Mouse (Mus musculus): ENCODE data around the gene Casp8. TPM values are rescaled to one million over a fixed set of nuclear protein-coding genes. Genes with fewer than 3 reads are reported as not detected.
"Not testable (repeated sequence)": the region's sequence is repeated elsewhere in the genome, so short reads cannot be mapped to it uniquely, and the experiment has no call there.

Casp8 gene
- polyA plus RNA-seq, 1 experiment from 2014 or later = 44.1 TPM

GRCm38 (mm10) chr1:58796059-58796363 lies 837 bp downstream of the Casp8 start:
- 0% methylated on average over 3 of the region's 3 CpGs for WGBS
- Histone ChIP-seq H3K4me1 (ENCODE audit: insufficient read depth, low read length) (peaks cover 14% of the 10 kb centered on the region), H3K9me3 (ENCODE audit: low read length) (no peaks in the 10 kb centered on the region), H3K9ac (replicated peaks; ENCODE audit: low read length) (peak overlapping the region; percentile 90), H3K36me3 (ENCODE audit: insufficient read depth, low read length) (peaks cover 8% of the 10 kb centered on the region), H3K27me3 (ENCODE audit: insufficient read depth, low read length) (no peaks in the 10 kb centered on the region), H3K27ac (ENCODE audit: low read length) (peak overlapping the region; percentile 89), H3K4me2 (replicated peaks; ENCODE audit: low read depth, low read length) (peak overlapping the region; percentile 92), H3K4me3 (ENCODE audit: low read length) (peak overlapping the region; percentile 77)
- ATAC-seq (ENCODE audit: low FRiP score, low TSS enrichment) = peak; percentile 47

- 76% methylated on average over 4 of the region's 4 CpGs for WGBS
- H3K9me3 ChIP-seq (ENCODE audit: low read length) = no peaks in the 10 kb centered on the region
- H3K4me1 ChIP-seq (ENCODE audit: insufficient read depth, low read length) = peaks cover 14% of the 10 kb centered on the region
- H3K4me2 ChIP-seq (replicated peaks; ENCODE audit: low read depth, low read length) = peak overlapping the region; percentile 44
- H3K36me3 ChIP-seq (ENCODE audit: insufficient read depth, low read length) = peaks cover 8% of the 10 kb centered on the region
- no peak overlapping the region; the same call in 1 of the 2 replicates for H3K9ac ChIP-seq (replicated peaks; ENCODE audit: low read length)
- 0 out of 2 replicates have a peak overlapping the region, but pooled peaks have one; percentile 5 for H3K27ac ChIP-seq (ENCODE audit: low read length)
- no peaks in the 10 kb centered on the region for H3K27me3 ChIP-seq (ENCODE audit: insufficient read depth, low read length)
- no peak for ATAC-seq (ENCODE audit: low FRiP score, low TSS enrichment)
- peak overlapping the region; percentile 15; the same call in 1 of the 2 replicates for H3K4me3 ChIP-seq (ENCODE audit: low read length)
Observed at GRCm38 (mm10) chr1:58796853-58797252, 1.7 kb downstream of the Casp8 start.

- no peak for ATAC-seq (ENCODE audit: low FRiP score, low TSS enrichment)
- WGBS = 66% methylated on average over 2 of the region's 2 CpGs
- Histone ChIP-seq H3K27me3 (ENCODE audit: insufficient read depth, low read length) (no peaks in the 10 kb centered on the region), H3K27ac (ENCODE audit: low read length) (0 out of 2 replicates have a peak overlapping the region, but pooled peaks have one; percentile 5), H3K36me3 (ENCODE audit: insufficient read depth, low read length) (peaks cover 8% of the 10 kb centered on the region), H3K4me1 (ENCODE audit: insufficient read depth, low read length) (peaks cover 16% of the 10 kb centered on the region), H3K9me3 (ENCODE audit: low read length) (no peaks in the 10 kb centered on the region), H3K4me2 (replicated peaks; ENCODE audit: low read depth, low read length) (peak overlapping the region; percentile 44), H3K9ac (replicated peaks; ENCODE audit: low read length) (no peak overlapping the region), H3K4me3 (ENCODE audit: low read length) (0 out of 2 replicates have a peak overlapping the region, but pooled peaks have one; percentile 15)
Observed at GRCm38 (mm10) chr1:58797370-58797769, 2.2 kb downstream of the Casp8 start.

- no peak for ATAC-seq (ENCODE audit: low FRiP score, low TSS enrichment)
- no peak overlapping the region for H3K27ac ChIP-seq (ENCODE audit: low read length)
- no peak overlapping the region for H3K4me3 ChIP-seq (ENCODE audit: low read length)
- H3K9ac ChIP-seq (replicated peaks; ENCODE audit: low read length) = no peak overlapping the region
- no peaks in the 10 kb centered on the region for H3K27me3 ChIP-seq (ENCODE audit: insufficient read depth, low read length)
- WGBS = 95% methylated on average over 4 of the region's 4 CpGs
- no peaks in the 10 kb centered on the region for H3K9me3 ChIP-seq (ENCODE audit: low read length)
- peaks cover 20% of the 10 kb centered on the region for H3K4me1 ChIP-seq (ENCODE audit: insufficient read depth, low read length)
- H3K36me3 ChIP-seq (ENCODE audit: insufficient read depth, low read length) = peaks cover 8% of the 10 kb centered on the region
- H3K4me2 ChIP-seq (replicated peaks; ENCODE audit: low read depth, low read length) = no peak overlapping the region
Observed at GRCm38 (mm10) chr1:58798911-58799310, 3.7 kb downstream of the Casp8 start.

DNA sequence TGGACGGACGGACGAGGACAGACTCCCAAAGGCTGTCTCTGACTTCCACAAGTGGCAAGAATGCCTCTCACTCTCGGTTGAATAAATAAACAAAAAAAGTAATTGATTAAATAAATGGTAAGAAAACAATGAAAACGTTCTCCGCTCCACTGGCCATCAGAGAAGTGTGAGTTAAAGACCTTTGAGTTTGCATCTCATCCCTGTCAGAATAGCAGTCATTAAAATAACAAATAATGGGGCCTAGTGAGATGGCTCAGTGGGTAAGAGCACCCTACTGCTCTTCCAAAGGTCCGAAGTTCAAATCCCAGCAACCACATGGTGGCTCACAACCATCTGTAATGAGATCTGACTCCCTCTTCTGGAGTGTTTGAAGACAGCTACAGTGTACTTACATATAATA lies 5.5 kb downstream of the Casp8 start:
- H3K27ac ChIP-seq (ENCODE audit: low read length); H3K9ac ChIP-seq (replicated peaks; ENCODE audit: low read length); H3K4me2 ChIP-seq (replicated peaks; ENCODE audit: low read depth, low read length); ATAC-seq (ENCODE audit: low FRiP score, low TSS enrichment); H3K9me3 ChIP-seq (ENCODE audit: low read length); H3K4me3 ChIP-seq (ENCODE audit: low read length); H3K27me3 ChIP-seq (ENCODE audit: insufficient read depth, low read length); H3K36me3 ChIP-seq (ENCODE audit: insufficient read depth, low read length): not testable (repeated sequence)
- WGBS = 72% methylated on average over 7 of the region's 7 CpGs
- peaks cover 20% of the 10 kb centered on the region for H3K4me1 ChIP-seq (ENCODE audit: insufficient read depth, low read length)

GRCm38 (mm10) chr1:58801558-58802285 lies 6.5 kb downstream of the Casp8 start:
- peaks cover 15% of the 10 kb centered on the region for H3K4me1 ChIP-seq (ENCODE audit: insufficient read depth, low read length)
- peaks cover 8% of the 10 kb centered on the region for H3K36me3 ChIP-seq (ENCODE audit: insufficient read depth, low read length)
- no peak for ATAC-seq (ENCODE audit: low FRiP score, low TSS enrichment)
- no peak overlapping the region for H3K4me2 ChIP-seq (replicated peaks; ENCODE audit: low read depth, low read length)
- H3K9me3 ChIP-seq (ENCODE audit: low read length) = no peaks in the 10 kb centered on the region
- WGBS = 93% methylated on average over 8 of the region's 8 CpGs
- H3K27me3 ChIP-seq (ENCODE audit: insufficient read depth, low read length) = no peaks in the 10 kb centered on the region
- H3K9ac ChIP-seq (replicated peaks; ENCODE audit: low read length) = no peak overlapping the region
- H3K27ac ChIP-seq (ENCODE audit: low read length) = no peak overlapping the region
- H3K4me3 ChIP-seq (ENCODE audit: low read length) = no peak overlapping the region

DNA sequence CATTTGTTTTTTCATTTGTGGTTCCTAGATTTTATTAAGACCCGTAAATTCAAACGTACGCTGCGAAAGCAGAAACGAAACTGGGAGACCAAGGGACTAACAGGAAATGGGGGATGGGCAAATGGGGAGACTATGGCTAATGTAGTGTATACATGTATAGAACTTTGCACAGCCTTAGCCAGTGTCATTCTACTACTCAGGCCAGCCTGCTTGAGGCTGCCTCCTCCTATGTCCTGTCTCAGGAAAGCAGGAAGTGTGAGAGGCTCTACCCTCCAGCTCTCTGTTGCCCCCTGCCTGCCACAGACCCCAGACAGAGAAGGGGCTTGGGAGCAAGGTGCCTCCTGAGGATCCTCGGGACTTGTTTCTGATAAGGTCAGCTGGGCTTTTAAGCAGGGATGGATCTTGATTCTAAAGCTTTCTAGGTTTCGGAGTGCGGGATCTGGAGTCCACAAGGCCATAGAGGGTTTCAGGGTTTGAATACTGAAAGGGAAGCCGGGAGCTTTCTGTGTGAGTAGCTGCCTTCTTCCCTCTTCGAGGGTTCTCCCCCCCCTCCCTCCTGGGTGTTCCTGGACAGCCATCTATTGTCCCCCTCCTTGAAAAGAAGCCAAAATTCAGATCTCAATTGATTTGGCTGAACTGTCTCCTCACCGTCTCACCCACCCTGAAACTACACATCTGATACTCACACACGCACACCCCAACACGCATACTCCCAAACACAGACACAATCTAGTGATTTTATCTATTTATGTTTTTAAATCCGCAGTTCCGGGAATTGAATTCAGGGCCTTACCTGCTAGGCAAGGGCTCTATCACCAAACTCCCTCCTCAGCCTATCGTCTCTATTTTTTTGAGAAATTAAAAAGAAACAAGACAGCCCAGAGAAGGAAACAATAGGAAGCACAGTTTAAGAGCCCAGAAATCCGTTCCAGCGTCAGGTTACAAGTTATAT lies 7.4 kb downstream of the Casp8 start:
- no peaks in the 10 kb centered on the region for H3K27me3 ChIP-seq (ENCODE audit: insufficient read depth, low read length)
- peak; percentile 80; the same call in 1 of the 2 replicates for ATAC-seq (ENCODE audit: low FRiP score, low TSS enrichment)
- peaks cover 11% of the 10 kb centered on the region for H3K36me3 ChIP-seq (ENCODE audit: insufficient read depth, low read length)
- no peak overlapping the region for H3K4me3 ChIP-seq (ENCODE audit: low read length)
- no peak overlapping the region for H3K27ac ChIP-seq (ENCODE audit: low read length)
- 0 out of 2 replicates have a peak, but pooled peaks cover 4% of the 10 kb centered on the region for H3K9me3 ChIP-seq (ENCODE audit: low read length)
- H3K4me1 ChIP-seq (ENCODE audit: insufficient read depth, low read length) = peaks cover 7% of the 10 kb centered on the region
- no peak overlapping the region for H3K9ac ChIP-seq (replicated peaks; ENCODE audit: low read length)
- 0 out of 2 replicates have a peak overlapping the region, but pooled peaks have one; percentile 1 for H3K4me2 ChIP-seq (replicated peaks; ENCODE audit: low read depth, low read length)
- WGBS = 67% methylated on average over 18 of the region's 18 CpGs

DNA sequence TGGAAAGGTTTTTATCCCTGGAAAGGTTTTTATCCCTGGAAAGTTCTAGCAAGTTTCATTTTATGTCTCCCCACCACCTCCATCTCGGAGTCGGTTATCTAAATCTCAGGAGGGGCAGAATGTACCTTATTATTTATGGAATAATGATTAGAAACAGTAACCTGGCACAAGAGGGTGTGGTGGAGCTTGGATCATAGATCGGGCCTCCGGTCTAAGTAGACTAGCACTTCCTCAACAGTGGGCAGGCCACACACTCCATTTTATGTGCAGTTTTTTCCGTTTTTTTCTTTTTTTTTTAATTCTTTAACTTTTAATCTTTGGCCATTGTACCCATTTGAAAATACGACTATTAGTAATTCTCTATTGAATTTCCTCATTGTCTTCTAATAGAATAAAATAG lies 8.4 kb downstream of the Casp8 start:
- peaks cover 16% of the 10 kb centered on the region for H3K36me3 ChIP-seq (ENCODE audit: insufficient read depth, low read length)
- no peaks in the 10 kb centered on the region for H3K27me3 ChIP-seq (ENCODE audit: insufficient read depth, low read length)
- H3K4me1 ChIP-seq (ENCODE audit: insufficient read depth, low read length) = 0 out of 2 replicates have a peak, but pooled peaks cover 5% of the 10 kb centered on the region
- H3K4me3 ChIP-seq (ENCODE audit: low read length) = no peak overlapping the region
- no peak overlapping the region for H3K27ac ChIP-seq (ENCODE audit: low read length)
- 0 out of 2 replicates have a peak, but pooled peaks cover 4% of the 10 kb centered on the region for H3K9me3 ChIP-seq (ENCODE audit: low read length)
- H3K4me2 ChIP-seq (replicated peaks; ENCODE audit: low read depth, low read length) = no peak overlapping the region
- ATAC-seq (ENCODE audit: low FRiP score, low TSS enrichment) = no peak
- no peak overlapping the region for H3K9ac ChIP-seq (replicated peaks; ENCODE audit: low read length)
- 90% methylated on average over 6 of the region's 6 CpGs for WGBS

DNA sequence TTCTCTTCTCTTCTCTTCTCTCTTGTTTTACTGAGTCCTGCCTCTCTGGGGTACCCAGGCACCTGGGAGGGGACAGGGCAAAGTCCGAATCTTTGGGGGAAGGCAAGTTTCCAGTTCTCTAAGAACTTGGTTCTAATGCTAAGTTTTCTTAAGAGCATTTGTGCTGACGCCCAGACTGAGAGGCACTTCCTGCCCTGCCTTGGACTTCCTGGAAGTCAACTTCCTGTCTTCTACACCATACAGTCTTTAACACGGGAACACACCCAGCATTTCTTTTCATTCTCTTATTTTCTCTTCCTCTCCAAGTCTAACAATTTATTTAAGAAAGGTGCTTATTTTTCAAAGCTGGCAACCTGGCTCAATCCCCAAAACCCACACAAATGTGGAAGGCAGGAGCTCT lies 11.5 kb downstream of the Casp8 start:
- no peak for ATAC-seq (ENCODE audit: low FRiP score, low TSS enrichment)
- peaks cover 9% of the 10 kb centered on the region; the same call in 1 of the 2 replicates for H3K36me3 ChIP-seq (ENCODE audit: insufficient read depth, low read length)
- H3K9ac ChIP-seq (replicated peaks; ENCODE audit: low read length) = no peak overlapping the region
- no peak overlapping the region for H3K4me2 ChIP-seq (replicated peaks; ENCODE audit: low read depth, low read length)
- 0 out of 2 replicates have a peak, but pooled peaks cover 5% of the 10 kb centered on the region for H3K4me1 ChIP-seq (ENCODE audit: insufficient read depth, low read length)
- 77% methylated on average over 3 of the region's 3 CpGs for WGBS
- 0 out of 2 replicates have a peak, but pooled peaks cover 4% of the 10 kb centered on the region for H3K9me3 ChIP-seq (ENCODE audit: low read length)
- H3K4me3 ChIP-seq (ENCODE audit: low read length) = no peak overlapping the region
- H3K27ac ChIP-seq (ENCODE audit: low read length) = no peak overlapping the region
- H3K27me3 ChIP-seq (ENCODE audit: insufficient read depth, low read length) = no peaks in the 10 kb centered on the region

Measured in kidney, embryonic 16.5 days (tissue).